ENCODE assay signal across 8 mouse cellular contexts in the genomic region with DNA sequence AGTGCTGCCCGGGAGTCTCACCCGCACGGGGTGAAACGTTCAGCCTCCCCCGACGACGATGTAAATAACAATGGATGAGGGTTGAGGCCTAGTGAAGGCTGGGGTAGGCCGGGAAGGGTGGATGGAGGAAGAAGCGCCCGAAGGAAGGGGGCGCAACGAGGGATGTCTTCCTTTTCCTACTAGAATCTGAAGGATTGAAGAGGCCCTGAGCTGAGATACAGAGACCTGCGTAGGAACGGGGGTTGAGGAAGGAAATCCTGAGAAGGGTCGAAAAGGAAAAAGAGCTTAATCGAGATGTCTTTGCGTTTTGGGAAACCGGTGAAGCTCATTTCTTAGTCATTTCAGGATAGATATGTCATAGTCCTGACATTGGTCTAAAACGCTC. TPM values are rescaled to one million over a fixed set of nuclear protein-coding genes. Genes with fewer than 3 reads are reported as not detected.
DNase-seq lines count a peak whose midpoint lies in the region; ATAC-seq and TF ChIP-seq lines count a peak whose summit lies in the region.

No protein-coding gene starts in this region.

- H3K27me3 ChIP-seq in cerebellum, adult 2 months (ENCODE audit: control insufficient read depth, insufficient read depth, low read length) = no peaks in the 10 kb centered on the region
- H3K27me3 ChIP-seq in forebrain, embryonic 13.5 days = no peaks in the 10 kb centered on the region
- H3K27me3 ChIP-seq in liver, embryonic 15.5 days = peaks cover 5% of the 10 kb centered on the region; the same call in 1 of the 2 replicates

- H3K27ac ChIP-seq in cerebellum, adult 2 months (ENCODE audit: insufficient read depth, low read length) = peak overlapping the region; percentile 94
- peak overlapping the region; percentile 93 for H3K27ac ChIP-seq in forebrain, embryonic 13.5 days
- H3K27ac ChIP-seq in liver, embryonic 15.5 days (replicated peaks) = peak overlapping the region; percentile 77

- no peaks in the 10 kb centered on the region for H3K9me3 ChIP-seq in forebrain, embryonic 13.5 days (replicated peaks)
- H3K9me3 ChIP-seq in liver, embryonic 15.5 days (replicated peaks) = no peaks in the 10 kb centered on the region

- peaks cover 7% of the 10 kb centered on the region for H3K4me1 ChIP-seq in cerebellum, adult 2 months (ENCODE audit: control insufficient read depth, insufficient read depth, low read length)
- peaks cover 24% of the 10 kb centered on the region for H3K4me1 ChIP-seq in forebrain, embryonic 13.5 days
- peaks cover 46% of the 10 kb centered on the region for H3K4me1 ChIP-seq in liver, embryonic 15.5 days (replicated peaks)

- WGBS in cerebellum, adult 2 months = 1% methylated on average over 19 of the region's 19 CpGs
- 0% methylated on average over 19 of the region's 19 CpGs for WGBS in forebrain, embryonic 13.5 days
- WGBS in liver, embryonic 15.5 days (ENCODE audit: insufficient replicate concordance) = under 1% methylated on average over 19 of the region's 19 CpGs

- peak; percentile 60 for ATAC-seq in CD4-positive, CD25-positive, alpha-beta regulatory T cell, adult 4 months
- peak; percentile 88 for ATAC-seq in forebrain, embryonic 13.5 days
- ATAC-seq in liver, embryonic 15.5 days (ENCODE audit: insufficient read depth) = peak; percentile 77

- H3K36me3 ChIP-seq in forebrain, embryonic 13.5 days (ENCODE audit: poor library complexity, severe bottlenecking) = no peaks in the 10 kb centered on the region
- H3K36me3 ChIP-seq in liver, embryonic 15.5 days (replicated peaks) = no peaks in the 10 kb centered on the region; the same call in 1 of the 2 replicates

- peak overlapping the region; percentile 71 for H3K4me3 ChIP-seq in cerebellum, adult 2 months (replicated peaks; ENCODE audit: insufficient read depth, low read depth, low read length)
- H3K4me3 ChIP-seq in forebrain, embryonic 13.5 days = peak overlapping the region; percentile 73
- peak overlapping the region; percentile 78 for H3K4me3 ChIP-seq in liver, embryonic 15.5 days (replicated peaks)

- peak overlapping the region; percentile 90 for H3K9ac ChIP-seq in forebrain, embryonic 13.5 days
- peak overlapping the region; percentile 75 for H3K9ac ChIP-seq in liver, embryonic 15.5 days

- DNase-seq in cerebellum, adult 2 months = no peak
- DNase-seq in cerebellum, postnatal 14 days = no peak
- DNase-seq in ovary, adult 18-20 months (ENCODE audit: low spot score) = no peak
- DNase-seq in right cerebral cortex, postnatal 4 days = no peak
- DNase-seq in adrenal gland, adult 8-10 months = no peak

- no peak for TF ChIP-seq POLR2A in cerebellum, adult 2 months (IDR thresholded peaks at IDR 0.05; ENCODE audit: borderline replicate concordance, insufficient read depth, low read length)

- 0 out of 2 replicates have a peak, but pooled peaks have one; percentile 19 for TF ChIP-seq CTCF in cerebellum, adult 2 months (IDR thresholded peaks at IDR 0.05; ENCODE audit: borderline replicate concordance, insufficient read depth, low read depth, low read length)

- peak overlapping the region; percentile 89 for H3K4me2 ChIP-seq in forebrain, embryonic 13.5 days
- H3K4me2 ChIP-seq in liver, embryonic 15.5 days = peak overlapping the region; percentile 79

RNA-seq across cellular contexts. Expression of a gene that starts 9.0 kb away (rescaled TPM):
- 0.79 and 1.2 TPM in 2 replicates for polyA plus RNA-seq in cerebellum, adult 2 months (2012; rRNA removed)
- polyA plus RNA-seq in CD4-positive, CD25-positive, alpha-beta regulatory T cell, adult 4 months (2017; shearing (Covaris generic)) = 1 to 10 TPM in 1 of 2 experiments, under 1 TPM in 1; 0.87 to 1.9 TPM
- 0.57 and 1.6 TPM in 2 replicates for polyA plus RNA-seq in forebrain, embryonic 13.5 days (2015; fragmentation: Nextera tagmentation; extraction: Ambion mirVana)
- polyA plus RNA-seq in liver, embryonic 15.5 days (2015; fragmentation: Nextera tagmentation; extraction: Ambion mirVana) = 0.58 and 0.75 TPM in 2 replicates
- total RNA-seq in adrenal gland, adult 8-10 months (2022) = 1 to 10 TPM; 3.4 to 7.7 (median 5.0) TPM

RNA-seq across cellular contexts. Expression of a gene that starts 54.3 kb away (rescaled TPM):
- polyA plus RNA-seq in cerebellum, adult 2 months (2012; rRNA removed) = 105 and 113 TPM in 2 replicates
- 100 to 1,000 TPM; 212 to 215 TPM for polyA plus RNA-seq in CD4-positive, CD25-positive, alpha-beta regulatory T cell, adult 4 months (2017; shearing (Covaris generic))
- polyA plus RNA-seq in forebrain, embryonic 13.5 days (2015; fragmentation: Nextera tagmentation; extraction: Ambion mirVana) = 372 and 377 TPM in 2 replicates
- polyA plus RNA-seq in liver, embryonic 15.5 days (2015; fragmentation: Nextera tagmentation; extraction: Ambion mirVana) = 88.2 and 94.2 TPM in 2 replicates
- 100 to 1,000 TPM; 101 to 138 (median 123) TPM for total RNA-seq in adrenal gland, adult 8-10 months (2022)

RNA-seq across cellular contexts. Expression of a gene that starts 54.9 kb away (rescaled TPM):
- 4.6 and 6.0 TPM in 2 replicates for polyA plus RNA-seq in cerebellum, adult 2 months (2012; rRNA removed)
- not detected for polyA plus RNA-seq in CD4-positive, CD25-positive, alpha-beta regulatory T cell, adult 4 months (2017; shearing (Covaris generic))
- polyA plus RNA-seq in forebrain, embryonic 13.5 days (2015; fragmentation: Nextera tagmentation; extraction: Ambion mirVana) = 143 and 149 TPM in 2 replicates
- 84.4 and 95.6 TPM in 2 replicates for polyA plus RNA-seq in liver, embryonic 15.5 days (2015; fragmentation: Nextera tagmentation; extraction: Ambion mirVana)
- total RNA-seq in adrenal gland, adult 8-10 months (2022) = 10 to 100 TPM; 10.8 to 17.3 (median 12.6) TPM

Comparison
In these comparisons a context has a peak if more than half of its experiments do, and no peak if none do; other contexts are left out.
1. RNA of a gene that starts 54.9 kb away (polyA plus RNA-seq): 143 to 149 TPM in forebrain, embryonic 13.5 days and 84.4 to 95.6 TPM in liver, embryonic 15.5 days; 4.6 to 6.0 TPM in cerebellum, adult 2 months and not detected in CD4-positive, CD25-positive, alpha-beta regulatory T cell, adult 4 months; every median in the first group is over 10 times any median in the second.
2. Peak in every context shown above with its lines, with median percentiles within 50 percentile points of each other: H3K27ac ChIP-seq, H3K4me3 ChIP-seq and ATAC-seq.